Mouse (Mus musculus) skeletal muscle tissue, adult 2 months (tissue): ENCODE data around the gene Gm11444.

Source experiments
- DNase-seq: peaks from one replicate; pipeline ENCODE4 v3.0.0-alpha.2; 2012; ENCODE audit warnings: low read depth, low spot score

The Gm11444 gene

GRCm38 (mm10) chr11:85864363-85864762 is 14.2 kb upstream of the Gm11444 start:
- no peak for DNase-seq

GRCm38 (mm10) chr11:85857997-85858698 is 8.0 kb upstream of the Gm11444 start:
- no peak for DNase-seq

- DNase-seq: no peak
Observed at GRCm38 (mm10) chr11:85850758-85851157, 625 bp upstream of the Gm11444 start.

- peak; percentile 89 for DNase-seq
Observed at GRCm38 (mm10) chr11:85849037-85849436, 1.1 kb downstream of the Gm11444 start.

- DNase-seq: peak; percentile 74
Observed at GRCm38 (mm10) chr11:85846509-85846908, 3.6 kb downstream of the Gm11444 start.

GRCm38 (mm10) chr11:85845921-85846320 is 4.2 kb downstream of the Gm11444 start:
- no peak for DNase-seq

GRCm38 (mm10) chr11:85844971-85845370 is 5.2 kb downstream of the Gm11444 start:
- no peak for DNase-seq

- DNase-seq: peak; percentile 68
Observed at GRCm38 (mm10) chr11:85844144-85844965, 5.8 kb downstream of the Gm11444 start.

- DNase-seq: peak; percentile 68
Observed at GRCm38 (mm10) chr11:85843347-85843692, 6.8 kb downstream of the Gm11444 start.

GRCm38 (mm10) chr11:85842596-85843346 is 7.4 kb downstream of the Gm11444 start:
- DNase-seq: no peak

- DNase-seq: no peak
Observed at GRCm38 (mm10) chr11:85841980-85842379, 8.2 kb downstream of the Gm11444 start.

GRCm38 (mm10) chr11:85841211-85841681 is 8.9 kb downstream of the Gm11444 start:
- no peak for DNase-seq

GRCm38 (mm10) chr11:85840803-85841145 is 9.4 kb downstream of the Gm11444 start:
- DNase-seq: no peak

GRCm38 (mm10) chr11:85840031-85840802 is 9.9 kb downstream of the Gm11444 start:
- DNase-seq: no peak

GRCm38 (mm10) chr11:85839258-85840030 is 10.7 kb downstream of the Gm11444 start:
- no peak for DNase-seq

- DNase-seq: no peak
Observed at GRCm38 (mm10) chr11:85838424-85839257, 11.5 kb downstream of the Gm11444 start.

GRCm38 (mm10) chr11:85837648-85838423 is 12.3 kb downstream of the Gm11444 start:
- no peak for DNase-seq

- DNase-seq: no peak
Observed at GRCm38 (mm10) chr11:85837291-85837647, 12.9 kb downstream of the Gm11444 start.
